11 mouse cellular contexts compared by ENCODE assay signal in genomic region chr16:31209911-31210310, GRCm38 (mm10). TPM values are rescaled to one million over a fixed set of nuclear protein-coding genes. Genes with fewer than 3 reads are reported as not detected.
DNase-seq lines count a peak whose midpoint lies in the region; ATAC-seq and TF ChIP-seq lines count a peak whose summit lies in the region.
"Had no signal": no experiment of that assay in that cellular context is flagged by ENCODE, and none has a peak within 500 bp of the region (broad histone marks: within the 10 kb centered on the region; RNA-seq: fewer than 3 reads in every experiment).

No protein-coding gene starts in this region.

- H3K4me2 ChIP-seq in stomach, postnatal 0 days (replicated peaks; ENCODE audit: low read depth), result no peak overlapping the region
- H3K4me2 ChIP-seq: heart, embryonic 12.5 days; hindbrain, embryonic 12.5 days; limb, embryonic 13.5 days had no signal

- H3K9ac ChIP-seq in stomach, postnatal 0 days (ENCODE audit: low read length), result no peak overlapping the region
- H3K9ac ChIP-seq: heart, embryonic 12.5 days; hindbrain, embryonic 12.5 days; limb, embryonic 13.5 days had no signal

- peaks cover 1% of the 10 kb centered on the region; the same call in 1 of the 2 replicates for H3K4me1 ChIP-seq in bone marrow, adult 2 months (ENCODE audit: control insufficient read depth, insufficient read depth, low read length)
- no peaks in the 10 kb centered on the region for H3K4me1 ChIP-seq in stomach, postnatal 0 days (replicated peaks; ENCODE audit: control insufficient read depth, insufficient read depth)
- H3K4me1 ChIP-seq: hindbrain, embryonic 12.5 days had no signal

- no peaks in the 10 kb centered on the region for H3K9me3 ChIP-seq in stomach, postnatal 0 days (ENCODE audit: control insufficient read depth, low read length)
- H3K9me3 ChIP-seq: heart, embryonic 12.5 days; hindbrain, embryonic 12.5 days; limb, embryonic 13.5 days had no signal

- ATAC-seq in stomach, postnatal 0 days (ENCODE audit: low FRiP score, low TSS enrichment), result 0 out of 2 replicates have a peak, but pooled peaks have one; percentile 28

- TF ChIP-seq POLR2A in bone marrow, adult 2 months (IDR thresholded peaks at IDR 0.05; ENCODE audit: borderline replicate concordance, control insufficient read depth, low read depth, low read length), result no peak

- peak overlapping the region; percentile 18 for H3K4me3 ChIP-seq in bone marrow, adult 2 months (replicated peaks; ENCODE audit: control insufficient read depth, low read depth, low read length)
- H3K4me3 ChIP-seq in stomach, postnatal 0 days (ENCODE audit: low read depth, low read length), result no peak overlapping the region
- H3K4me3 ChIP-seq: heart, embryonic 12.5 days; hindbrain, embryonic 12.5 days; limb, embryonic 13.5 days had no signal

- H3K36me3 ChIP-seq in stomach, postnatal 0 days (ENCODE audit: control insufficient read depth, insufficient read depth, low read length), result no peaks in the 10 kb centered on the region
- H3K36me3 ChIP-seq: heart, embryonic 12.5 days; hindbrain, embryonic 12.5 days; limb, embryonic 13.5 days had no signal

- peak; percentile 25 for DNase-seq in testis, postnatal 10 days (ENCODE audit: low spot score)
- DNase-seq in testis, postnatal 14 days (ENCODE audit: low spot score), result no peak
- DNase-seq in lung, postnatal 36 days, result peak; percentile 77
- DNase-seq in stomach, postnatal 0 days (ENCODE audit: low spot score), result no peak
- no peak for DNase-seq in left cerebral cortex, postnatal 36 days (ENCODE audit: low spot score in 2 of 2)
- DNase-seq in gastrocnemius, adult 8-10 months (ENCODE audit: low spot score in 2 of 2), result no peak
- DNase-seq: kidney, adult 9 months had no signal

- H3K27ac ChIP-seq in bone marrow, adult 2 months (ENCODE audit: control insufficient read depth, insufficient read depth, low read depth, low read length, poor library complexity), result 0 out of 2 replicates have a peak overlapping the region, but pooled peaks have one; percentile 11
- H3K27ac ChIP-seq in stomach, postnatal 0 days (replicated peaks), result peak overlapping the region; percentile 56
- H3K27ac ChIP-seq: hindbrain, embryonic 12.5 days; limb, embryonic 13.5 days had no signal

- no peak for TF ChIP-seq EP300 in stomach, postnatal 0 days (optimal IDR thresholded peaks at IDR 0.05)

- intact Hi-C loops in left cerebral cortex, postnatal 36 days (cut with DNase I), result no loop called here

- no peak for TF ChIP-seq CTCF in bone marrow, adult 2 months (IDR thresholded peaks at IDR 0.05; ENCODE audit: control insufficient read depth, insufficient read depth, low read length)
- no peak for TF ChIP-seq CTCF in stomach, postnatal 0 days (IDR thresholded peaks at IDR 0.05; ENCODE audit: low read depth)

- H3K27me3 ChIP-seq in stomach, postnatal 0 days (ENCODE audit: control insufficient read depth, insufficient read depth, low read length), result no peaks in the 10 kb centered on the region
- H3K27me3 ChIP-seq: heart, embryonic 12.5 days; hindbrain, embryonic 12.5 days had no signal

- WGBS in bone marrow, adult 2 months, result 0% methylated on average over 5 of the region's 5 CpGs
- 55% methylated on average over 5 of the region's 5 CpGs for WGBS in stomach, postnatal 0 days

RNA-seq across cellular contexts. Expression of gene Acap2, which starts 8.9 kb away (rescaled TPM):
- 5.6 and 13.5 TPM in 2 replicates for polyA plus RNA-seq in bone marrow, adult 2 months (2011; ENCODE audit: insufficient read depth, insufficient read length, low replicate concordance, missing spikeins)
- 12.9 and 14.8 TPM in 2 replicates for polyA plus RNA-seq in stomach, postnatal 0 days (2015; fragmentation: Nextera tagmentation; extraction: Ambion mirVana)
- 100 to 1,000 TPM in 1 of 2 experiments, 10 to 100 TPM in 1; 95.7 to 130 TPM for total RNA-seq in left cerebral cortex, postnatal 36 days (2021)
- 1 to 10 TPM; 4.7 to 8.3 (median 6.8) TPM for total RNA-seq in gastrocnemius, adult 8-10 months (2022)

Comparison
In these comparisons a context has a peak if more than half of its experiments do, and no peak if none do; other contexts are left out.
1. DNase-seq: peak in testis, postnatal 10 days (single experiment) and lung, postnatal 36 days (single experiment); none in testis, postnatal 14 days (single experiment), stomach, postnatal 0 days (single experiment), left cerebral cortex, postnatal 36 days (0 of 2) and gastrocnemius, adult 8-10 months (0 of 2).
2. RNA of gene Acap2, which starts 8.9 kb away (total RNA-seq): 95.7 to 130 TPM in left cerebral cortex, postnatal 36 days; 4.7 to 8.3 TPM in gastrocnemius, adult 8-10 months; every median in the first group is over 10 times any median in the second.